ENCODE assay signal across 8 mouse cellular contexts in genomic region chr9:35175251-35176123, GRCm38 (mm10). TPM values are rescaled to one million over a fixed set of nuclear protein-coding genes. Genes with fewer than 3 reads are reported as not detected.
DNase-seq lines count a peak whose midpoint lies in the region; ATAC-seq and TF ChIP-seq lines count a peak whose summit lies in the region.

TSS of gene Dcps (minus strand) at chr9:35176061.

- peak; percentile 91 for ATAC-seq in embryonic facial prominence, embryonic 13.5 days (ENCODE audit: insufficient number of reproducible peaks, insufficient read depth, low FRiP score, low TSS enrichment, low read depth)
- peak; percentile 95 for ATAC-seq in limb, embryonic 12.5 days (ENCODE audit: insufficient number of reproducible peaks, insufficient read depth, low FRiP score, low TSS enrichment, low read depth)
- peak; percentile 98 for ATAC-seq in midbrain, embryonic 15.5 days (replicated peaks)

- peak within 1 kb of the TSS; percentile 88 for H3K4me2 ChIP-seq in embryonic facial prominence, embryonic 13.5 days
- peak within 1 kb of the TSS; percentile 79 for H3K4me2 ChIP-seq in limb, embryonic 12.5 days
- peak within 1 kb of the TSS; percentile 78 for H3K4me2 ChIP-seq in midbrain, embryonic 15.5 days

- peak within 1 kb of the TSS; percentile 76 for H3K9ac ChIP-seq in embryonic facial prominence, embryonic 13.5 days
- peak within 1 kb of the TSS; percentile 65 for H3K9ac ChIP-seq in limb, embryonic 12.5 days (replicated peaks)
- peak within 1 kb of the TSS; percentile 59 for H3K9ac ChIP-seq in midbrain, embryonic 15.5 days

- peak; percentile 33 for TF ChIP-seq POLR2A in kidney, adult 2 months (IDR thresholded peaks at IDR 0.05; ENCODE audit: low read depth, low read length)
- TF ChIP-seq POLR2A in spleen, adult 2 months (IDR thresholded peaks at IDR 0.05; ENCODE audit: low read depth, low read length), result peak; percentile 81

- peaks cover 12% of the 10 kb centered on the region for H3K4me1 ChIP-seq in embryonic facial prominence, embryonic 13.5 days
- peaks cover 4% of the 10 kb centered on the region; the same call in 1 of the 2 replicates for H3K4me1 ChIP-seq in kidney, adult 2 months (ENCODE audit: control insufficient read depth, insufficient read depth, low read length)
- peaks cover 14% of the 10 kb centered on the region for H3K4me1 ChIP-seq in limb, embryonic 12.5 days (replicated peaks)
- peaks cover 18% of the 10 kb centered on the region for H3K4me1 ChIP-seq in midbrain, embryonic 15.5 days
- peaks cover 3% of the 10 kb centered on the region; the same call in 1 of the 2 replicates for H3K4me1 ChIP-seq in spleen, adult 2 months (ENCODE audit: control insufficient read depth, insufficient read depth, insufficient read length)

- peak within 1 kb of the TSS; percentile 64 for H3K4me3 ChIP-seq in embryonic facial prominence, embryonic 13.5 days
- peak within 1 kb of the TSS; percentile 95 for H3K4me3 ChIP-seq in kidney, adult 2 months (ENCODE audit: insufficient read depth, low read depth, low read length)
- H3K4me3 ChIP-seq in limb, embryonic 12.5 days (replicated peaks), result peak within 1 kb of the TSS; percentile 63
- peak within 1 kb of the TSS; percentile 68 for H3K4me3 ChIP-seq in midbrain, embryonic 15.5 days
- H3K4me3 ChIP-seq in spleen, adult 2 months (ENCODE audit: extremely low read depth, insufficient read depth, insufficient read length), result peak within 1 kb of the TSS; percentile 94

- H3K27ac ChIP-seq in embryonic facial prominence, embryonic 13.5 days, result peak within 1 kb of the TSS; percentile 91
- H3K27ac ChIP-seq in kidney, adult 2 months (ENCODE audit: insufficient read depth, low read depth, low read length), result peak within 1 kb of the TSS; percentile 96
- H3K27ac ChIP-seq in limb, embryonic 12.5 days, result peak within 1 kb of the TSS; percentile 85
- peak within 1 kb of the TSS; percentile 96 for H3K27ac ChIP-seq in midbrain, embryonic 15.5 days
- peak within 1 kb of the TSS; percentile 84 for H3K27ac ChIP-seq in spleen, adult 2 months (ENCODE audit: insufficient read depth, low read length)

- DNase-seq in 3134 (ENCODE audit: extremely low read depth, insufficient read length, low spot score), result peak; percentile 92
- DNase-seq in adrenal gland, postnatal 36 days, result peak; percentile 96 to 98
- peak; percentile 96 to 97 for DNase-seq in heart, adult 18-20 months
- DNase-seq in kidney, adult 2 months, result peak; percentile 96
- peak; percentile 85 to 98 for DNase-seq in spleen, adult 2 months (ENCODE audit: low read depth in 1 of 2, low spot score in 2 of 2)

- H3K27me3 ChIP-seq in embryonic facial prominence, embryonic 13.5 days, result no peaks in the 10 kb centered on the region
- no peaks in the 10 kb centered on the region for H3K27me3 ChIP-seq in kidney, adult 2 months (replicated peaks; ENCODE audit: control insufficient read depth, insufficient read depth, low read length)
- no peaks in the 10 kb centered on the region for H3K27me3 ChIP-seq in limb, embryonic 12.5 days
- H3K27me3 ChIP-seq in midbrain, embryonic 15.5 days (replicated peaks), result no peaks in the 10 kb centered on the region
- no peaks in the 10 kb centered on the region for H3K27me3 ChIP-seq in spleen, adult 2 months (ENCODE audit: control insufficient read depth, insufficient read depth, low read length)

- WGBS in embryonic facial prominence, embryonic 13.5 days, result under 1% methylated on average over 38 of the region's 38 CpGs
- WGBS in kidney, adult 2 months, result under 1% methylated on average over 38 of the region's 38 CpGs
- WGBS in limb, embryonic 12.5 days, result under 1% methylated on average over 38 of the region's 38 CpGs
- 0% methylated on average over 38 of the region's 38 CpGs for WGBS in midbrain, embryonic 15.5 days
- 1% methylated on average over 38 of the region's 38 CpGs for WGBS in spleen, adult 2 months

- H3K36me3 ChIP-seq in embryonic facial prominence, embryonic 13.5 days, result peaks cover 5% of the 10 kb centered on the region; the same call in 1 of the 2 replicates
- H3K36me3 ChIP-seq in kidney, adult 2 months (ENCODE audit: control insufficient read depth, insufficient read depth, low read length), result no peaks in the 10 kb centered on the region
- peaks cover 6% of the 10 kb centered on the region for H3K36me3 ChIP-seq in limb, embryonic 12.5 days
- H3K36me3 ChIP-seq in midbrain, embryonic 15.5 days (replicated peaks), result no peaks in the 10 kb centered on the region
- H3K36me3 ChIP-seq in spleen, adult 2 months (ENCODE audit: control insufficient read depth, insufficient read depth, low read length), result no peaks in the 10 kb centered on the region

- TF ChIP-seq CTCF in kidney, adult 2 months (conservative IDR thresholded peaks at IDR 0.05; ENCODE audit: insufficient read depth, insufficient read length, low read depth, low read length), result peak; percentile 28; the same call in 1 of the 2 replicates
- TF ChIP-seq CTCF in spleen, adult 2 months (IDR thresholded peaks at IDR 0.05; ENCODE audit: extremely low read depth, insufficient read depth, insufficient read length, insufficient replicate concordance), result no peak

- no peaks in the 10 kb centered on the region for H3K9me3 ChIP-seq in embryonic facial prominence, embryonic 13.5 days
- H3K9me3 ChIP-seq in limb, embryonic 12.5 days, result no peaks in the 10 kb centered on the region
- no peaks in the 10 kb centered on the region for H3K9me3 ChIP-seq in midbrain, embryonic 15.5 days

RNA-seq across cellular contexts. Expression of gene Dcps, which starts in this region (rescaled TPM):
- total RNA-seq in adrenal gland, postnatal 36 days (2021), result 10 to 100 TPM; 20.0 to 29.3 TPM
- 76.2 and 82.1 TPM in 2 replicates for polyA plus RNA-seq in embryonic facial prominence, embryonic 13.5 days (2015; fragmentation: Nextera tagmentation; extraction: Ambion mirVana)
- total RNA-seq in heart, adult 18-20 months (2021), result 10 to 100 TPM; 12.8 to 16.8 TPM
- polyA plus RNA-seq in kidney, adult 2 months (2012; rRNA removed), result 36.2 and 41.1 TPM in 2 replicates
- 78.5 and 85.6 TPM in 2 replicates for polyA plus RNA-seq in limb, embryonic 12.5 days (2016; fragmentation: Nextera tagmentation; extraction: Ambion mirVana)
- 80.3 and 81.2 TPM in 2 replicates for polyA plus RNA-seq in midbrain, embryonic 15.5 days (2015; fragmentation: Nextera tagmentation; extraction: Ambion mirVana)
- 27.0 and 36.0 TPM in 2 replicates for polyA plus RNA-seq in spleen, adult 2 months (2012; rRNA removed)

Comparison
In these comparisons a context has a peak if more than half of its experiments do, and no peak if none do; other contexts are left out.
1. Peak in every context shown above with its lines: DNase-seq, ATAC-seq, H3K4me3 ChIP-seq and H3K27ac ChIP-seq.